Mouse (Mus musculus) stomach, embryonic 16.5 days (tissue): ENCODE data around the gene Sec24a. TPM values are rescaled to one million over a fixed set of nuclear protein-coding genes. Genes with fewer than 3 reads are reported as not detected.

Experiments
- ATAC-seq: fragments of 200-750 bp; cut with Nextera tagmentation; 2 replicates; pipeline ENCODE4 v1.8.0; 2017; ENCODE audit warnings: moderate number of reproducible peaks, moderate TSS enrichment; ENCODE audit not compliant: insufficient read depth, low FRiP score
- H3K27ac ChIP-seq: fragments of 300-500 bp; sonication (generic); 2 replicates; pipeline ENCODE4 v1.5.1; 2014; ENCODE audit warnings: low read length
- H3K27me3 ChIP-seq: fragments of 300-500 bp; sonication (generic); 2 replicates; pipeline ENCODE4 v1.6.1; 2014; ENCODE audit warnings: low read length, control low read depth, mixed read lengths; ENCODE audit not compliant: control insufficient read depth, insufficient read depth
- H3K36me3 ChIP-seq: fragments of 300-500 bp; sonication (generic); 2 replicates; pipeline ENCODE4 v1.6.1; 2014; ENCODE audit warnings: low read length; ENCODE audit not compliant: control insufficient read depth, insufficient read depth
- H3K4me1 ChIP-seq: fragments of 300-500 bp; sonication (generic); 2 replicates; pipeline ENCODE4 v1.6.1; 2014; ENCODE audit warnings: low read length, control low read depth, mixed read lengths; ENCODE audit not compliant: control insufficient read depth, insufficient read depth
- H3K4me2 ChIP-seq: fragments of 300-500 bp; sonication (generic); 2 replicates; pipeline ENCODE4 v1.6.1; 2014; ENCODE audit warnings: low read depth, low read length, mixed read lengths
- H3K4me3 ChIP-seq: fragments of 300-500 bp; sonication (generic); replicated peaks from 2 replicates; pipeline ENCODE4 v1.5.1; 2014; ENCODE audit warnings: mild to moderate bottlenecking, low read length
- H3K9ac ChIP-seq: fragments of 300-500 bp; sonication (generic); 2 replicates; pipeline ENCODE4 v1.6.1; 2014; ENCODE audit warnings: low read length
- H3K9me3 ChIP-seq: fragments of 300-500 bp; sonication (generic); replicated peaks from 2 replicates; pipeline ENCODE4 v1.6.1; 2016; ENCODE audit warnings: low read length, control low read depth; ENCODE audit not compliant: control insufficient read depth
- WGBS: fragments of 180-500 bp; shearing (Covaris S2); extraction: QIAGEN DNeasy Blood & Tissue Kit; methylation state at CpG from one replicate; pipeline ENCODE4 v1.1.7; 2014; 5-methylcytosine and 5-hydroxymethylcytosine counted together
- polyA plus RNA-seq: library from polyadenylated mRNA; unstranded; fragments of >200 nt; fragmentation: Nextera tagmentation; extraction: Ambion mirVana; gene quantifications from 2 replicates; pipeline ENCODE4 v1.2.1, GENCODE M21; 2015

Sec24a gene
- polyA plus RNA-seq, 1 experiment from 2014 or later, result 16.5 TPM

- no peaks in the 10 kb centered on the region for H3K36me3 ChIP-seq
- no peak overlapping the region for H3K4me3 ChIP-seq
- H3K9ac ChIP-seq, result no peak overlapping the region
- peaks cover 11% of the 10 kb centered on the region for H3K4me1 ChIP-seq
- H3K4me2 ChIP-seq, result no peak overlapping the region
- WGBS, result 63% methylated on average over 9 of the region's 9 CpGs
- ATAC-seq, result no peak
- H3K27ac ChIP-seq, result no peak overlapping the region
- H3K9me3 ChIP-seq, result no peaks in the 10 kb centered on the region
- no peaks in the 10 kb centered on the region for H3K27me3 ChIP-seq
Measured at GRCm38 (mm10) chr11:51643202-51643601, 120.2 kb downstream of the Sec24a start.

Other genes with a start within 250 kb of the Sec24a start
- gene Phykpl, start 178.9 kb downstream of the Sec24a start, polyA plus RNA-seq, result 19.6 and 20.1 TPM in 2 replicates
- 201 and 238 TPM in 2 replicates for gene Hnrnpab, start 156.8 kb downstream of the Sec24a start, polyA plus RNA-seq
- gene Nhp2, start 143.9 kb downstream of the Sec24a start, polyA plus RNA-seq, result 133 and 138 TPM in 2 replicates
- 40.0 and 41.3 TPM in 2 replicates for gene Rmnd5b, start 127.7 kb downstream of the Sec24a start, polyA plus RNA-seq
- 20.7 and 21.0 TPM in 2 replicates for gene N4bp3, start 112.8 kb downstream of the Sec24a start, polyA plus RNA-seq
- gene D930048N14Rik, start 112.7 kb downstream of the Sec24a start, polyA plus RNA-seq, result 5.9 and 6.4 TPM in 2 replicates
- gene 0610009B22Rik, start 74.8 kb downstream of the Sec24a start, polyA plus RNA-seq, result 89.5 and 93.1 TPM in 2 replicates
- gene Sar1b, start 53 bp upstream of the Sec24a start, polyA plus RNA-seq, result 125 and 126 TPM in 2 replicates
- gene Jade2, start 94.0 kb upstream of the Sec24a start, polyA plus RNA-seq, result 1.7 and 1.8 TPM in 2 replicates
- 81.2 and 82.5 TPM in 2 replicates for gene Cdkn2aipnl, start 204.0 kb upstream of the Sec24a start, polyA plus RNA-seq
- 192 and 223 TPM in 2 replicates for gene Ube2b, start 237.1 kb upstream of the Sec24a start, polyA plus RNA-seq
- gene Cdkl3, start 240.6 kb upstream of the Sec24a start, polyA plus RNA-seq, result 5.2 and 6.7 TPM in 2 replicates